Mouse (Mus musculus): ENCODE measurements around the gene Kxd1.

The Kxd1 gene

DNA sequence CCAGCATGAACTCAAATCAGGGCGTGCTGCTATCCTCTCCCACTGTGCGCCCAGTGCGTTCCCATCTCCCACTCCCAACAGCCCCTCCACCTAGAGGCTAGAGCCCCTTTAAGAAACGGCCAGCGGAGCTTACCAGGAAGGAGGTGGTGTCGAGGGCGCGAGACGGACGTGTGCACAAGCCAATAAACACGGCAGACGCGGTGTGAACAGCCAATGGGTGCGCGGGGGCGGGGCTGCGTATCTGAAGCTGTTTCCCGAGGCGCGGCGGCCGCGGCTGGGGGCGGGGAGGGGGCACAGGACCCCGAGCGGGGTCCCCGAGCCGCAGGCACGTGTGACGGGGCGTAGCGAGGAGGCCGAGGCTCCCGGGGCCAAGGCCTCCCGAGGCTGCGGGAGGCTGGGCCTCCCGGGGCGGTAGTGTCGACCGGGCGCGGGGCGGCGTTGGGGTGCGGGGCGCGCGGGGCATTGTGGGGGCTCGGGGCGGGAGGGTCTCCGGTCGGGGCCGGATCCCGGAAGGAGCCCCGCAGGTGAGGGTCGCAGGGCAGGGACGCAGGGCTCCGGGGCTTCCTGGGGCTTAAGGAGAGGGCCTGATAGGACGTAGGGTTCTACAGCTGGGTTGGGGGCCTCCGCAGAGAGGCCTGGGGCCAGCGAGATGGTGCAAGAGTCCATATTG lies at the start of gene Kxd1, which contains the start of gene Fkbp8:
TSS of gene Kxd1 (minus strand) at position 445 of the 670 bp plus-strand sequence.
TSS of gene Fkbp8 (plus strand) at position 213 of the 670 bp plus-strand sequence.
- in situ Hi-C loops (cut with MboI, MseI), result no loop called here

GRCm38 (mm10) chr8:70577207-70577606 lies 49.5 kb upstream of the Kxd1 start:
- in situ Hi-C loops (cut with MboI, MseI), result no loop called here

- in situ Hi-C loops (cut with MboI, MseI), result no loop called here
Measured at GRCm38 (mm10) chr8:70574915-70575314, 47.2 kb upstream of the Kxd1 start.

- in situ Hi-C loops (cut with MboI, MseI), result no loop called here
Measured at GRCm38 (mm10) chr8:70574302-70574701, 46.5 kb upstream of the Kxd1 start.

DNA sequence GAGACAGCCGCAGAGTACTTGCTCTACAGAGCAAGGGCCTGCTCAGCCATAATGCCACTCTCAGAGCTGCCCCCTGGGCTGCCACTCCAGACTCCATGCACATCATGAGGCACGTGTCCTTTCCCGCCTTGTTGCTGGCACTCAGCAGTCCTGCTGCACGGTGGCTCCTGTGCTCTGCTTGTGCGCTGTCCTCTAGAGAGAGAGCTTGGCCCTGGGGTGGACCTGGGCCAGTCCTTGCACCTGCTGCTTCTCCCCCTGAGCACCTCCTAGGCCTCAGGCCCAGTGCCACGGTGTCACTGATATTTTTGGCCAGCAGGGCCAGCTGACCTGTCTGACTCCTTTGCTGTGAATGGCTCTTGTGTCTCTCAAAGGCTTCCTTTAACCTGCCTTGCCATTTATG lies 43.2 kb upstream of the Kxd1 start:
- in situ Hi-C loops (cut with MboI, MseI), result no loop called here

DNA sequence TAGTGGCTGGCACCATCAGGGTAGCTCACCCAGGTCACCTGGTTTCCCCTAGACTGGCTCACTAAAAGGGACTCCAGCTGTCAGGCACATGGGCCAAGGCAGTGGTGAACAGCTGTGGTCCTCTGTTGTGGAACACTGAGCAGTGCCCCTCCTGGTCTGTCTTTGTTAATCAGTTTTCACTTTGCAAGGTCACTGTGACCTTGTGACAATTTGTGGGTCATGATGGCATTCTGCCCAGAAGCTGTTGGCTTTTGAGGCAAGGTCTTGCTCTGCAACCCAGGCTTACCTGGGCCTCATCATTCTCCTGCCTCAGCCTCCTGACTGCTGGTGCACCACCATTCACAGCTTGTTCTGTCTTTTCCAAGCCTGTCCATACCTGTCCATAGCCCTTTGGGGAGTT lies 42.6 kb upstream of the Kxd1 start:
- in situ Hi-C loops (cut with MboI, MseI), result no loop called here

DNA sequence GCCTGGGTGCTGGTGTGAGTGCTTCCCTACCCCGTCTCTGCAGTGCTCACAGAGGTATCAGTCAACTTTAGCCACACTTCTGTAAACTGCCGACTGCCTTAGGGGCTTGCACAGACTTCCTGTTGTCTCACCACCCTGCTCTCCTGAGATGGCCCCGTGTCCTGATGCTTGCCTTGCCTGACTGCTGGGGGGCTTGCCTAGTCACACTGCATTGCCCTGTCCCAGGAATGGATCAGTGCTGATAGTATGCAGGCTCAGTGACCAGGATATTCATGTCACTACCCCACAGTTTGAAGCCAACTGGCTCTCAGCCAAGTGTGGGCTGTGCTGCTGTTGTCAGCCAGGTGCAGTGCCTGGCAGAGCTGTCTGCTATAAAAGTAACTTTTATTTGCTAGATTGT lies 37.8 kb upstream of the Kxd1 start:
- in situ Hi-C loops (cut with MboI, MseI), result no loop called here

DNA sequence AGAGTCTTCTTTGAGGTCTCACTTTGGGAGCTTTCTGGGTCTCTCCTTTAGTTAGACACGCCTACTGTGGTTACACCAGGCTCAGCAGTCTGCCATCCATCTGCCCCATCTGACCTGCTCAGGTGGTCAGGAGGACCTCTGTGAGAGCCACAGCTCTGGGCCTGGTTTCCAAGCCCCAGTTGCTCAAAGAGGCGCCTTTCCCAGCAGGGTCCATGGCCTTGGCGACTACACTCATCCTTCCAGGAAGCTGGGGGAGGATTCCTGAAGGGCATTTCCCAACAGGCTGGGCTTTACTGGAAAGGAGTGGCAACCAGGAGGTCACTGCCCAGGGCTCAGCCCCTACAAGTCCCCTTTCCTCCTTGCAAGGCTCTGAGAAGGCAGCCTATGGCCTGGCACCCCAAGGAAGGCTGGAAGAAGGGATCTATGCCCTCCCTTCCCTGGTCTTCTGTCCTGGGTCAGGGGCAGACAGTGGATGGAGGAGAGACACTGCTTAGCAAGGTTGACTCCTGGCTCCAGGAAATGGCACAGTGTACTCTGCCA lies 37.0 kb upstream of the Kxd1 start:
- in situ Hi-C loops (cut with MboI, MseI), result loop anchor here in 1 of 2 experiments (5.0 kb wide), 1 partner anchor 147 kb away; no protein-coding TSS in a partner anchor

DNA sequence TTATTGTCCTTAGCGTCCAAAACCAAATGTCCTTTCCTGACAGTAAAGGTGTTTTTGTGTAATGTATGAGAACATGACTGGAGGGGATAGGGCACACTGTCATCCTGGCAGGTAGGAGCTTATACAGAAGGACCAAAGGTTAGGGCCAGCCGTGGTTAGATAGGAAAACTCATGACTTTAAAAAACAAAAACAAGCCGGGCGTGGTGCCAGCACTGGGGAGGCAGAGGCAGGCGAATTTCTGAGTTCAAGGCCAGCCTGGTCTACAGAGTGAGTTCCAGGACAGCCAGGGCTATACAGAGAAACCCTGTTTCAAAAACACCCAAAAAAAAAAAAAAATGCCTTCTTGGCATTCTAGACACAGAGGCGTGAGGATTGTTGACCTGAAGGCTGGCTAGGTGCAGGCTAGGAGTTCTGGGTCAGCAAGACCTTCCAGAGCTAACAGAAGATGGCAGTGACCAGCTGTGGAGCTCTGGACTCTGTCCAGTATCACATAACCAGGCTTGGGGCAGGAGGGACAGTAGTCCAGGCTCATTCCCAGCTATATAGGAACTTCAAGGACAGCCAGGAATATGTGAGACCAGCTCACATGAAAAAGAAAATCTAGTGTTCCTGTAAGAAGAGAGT lies 36.1 kb upstream of the Kxd1 start:
- in situ Hi-C loops (cut with MboI, MseI), result loop anchor here in 1 of 2 experiments (5.0 kb wide), 1 partner anchor 147 kb away; no protein-coding TSS in a partner anchor

- in situ Hi-C loops (cut with MboI, MseI), result loop anchor here in 1 of 2 experiments (5.0 kb wide), 1 partner anchor 146 kb away; no protein-coding TSS in a partner anchor
Measured at GRCm38 (mm10) chr8:70562802-70563201, 35.0 kb upstream of the Kxd1 start.

- in situ Hi-C loops (cut with MboI, MseI), result loop anchor here in 1 of 2 experiments (5.0 kb wide), 1 partner anchor 145 kb away; no protein-coding TSS in a partner anchor
Measured at GRCm38 (mm10) chr8:70561809-70562535, 34.2 kb upstream of the Kxd1 start.

GRCm38 (mm10) chr8:70561357-70561756 lies 33.6 kb upstream of the Kxd1 start:
- in situ Hi-C loops (cut with MboI, MseI), result loop anchor here in 1 of 2 experiments (5.0 kb wide), 1 partner anchor 144 kb away; no protein-coding TSS in a partner anchor

GRCm38 (mm10) chr8:70560564-70560963 lies 32.8 kb upstream of the Kxd1 start:
- in situ Hi-C loops (cut with MboI, MseI), result loop anchor here in 1 of 2 experiments (5.0 kb wide), 1 partner anchor 143 kb away; no protein-coding TSS in a partner anchor

- in situ Hi-C loops (cut with MboI, MseI), result loop anchor here in 1 of 2 experiments (5.0 kb wide), 1 partner anchor 143 kb away; no protein-coding TSS in a partner anchor
Measured at GRCm38 (mm10) chr8:70560096-70560495, 32.3 kb upstream of the Kxd1 start.

- in situ Hi-C loops (cut with MboI, MseI), result loop anchor here in 1 of 2 experiments (5.0 kb wide), 1 partner anchor 98 kb away; no protein-coding TSS in a partner anchor
Measured at GRCm38 (mm10) chr8:70558983-70559382, 31.2 kb upstream of the Kxd1 start.

GRCm38 (mm10) chr8:70558334-70558733 lies 30.6 kb upstream of the Kxd1 start:
- in situ Hi-C loops (cut with MboI, MseI), result loop anchor here in 1 of 2 experiments (5.0 kb wide), 1 partner anchor 99 kb away; no protein-coding TSS in a partner anchor

DNA sequence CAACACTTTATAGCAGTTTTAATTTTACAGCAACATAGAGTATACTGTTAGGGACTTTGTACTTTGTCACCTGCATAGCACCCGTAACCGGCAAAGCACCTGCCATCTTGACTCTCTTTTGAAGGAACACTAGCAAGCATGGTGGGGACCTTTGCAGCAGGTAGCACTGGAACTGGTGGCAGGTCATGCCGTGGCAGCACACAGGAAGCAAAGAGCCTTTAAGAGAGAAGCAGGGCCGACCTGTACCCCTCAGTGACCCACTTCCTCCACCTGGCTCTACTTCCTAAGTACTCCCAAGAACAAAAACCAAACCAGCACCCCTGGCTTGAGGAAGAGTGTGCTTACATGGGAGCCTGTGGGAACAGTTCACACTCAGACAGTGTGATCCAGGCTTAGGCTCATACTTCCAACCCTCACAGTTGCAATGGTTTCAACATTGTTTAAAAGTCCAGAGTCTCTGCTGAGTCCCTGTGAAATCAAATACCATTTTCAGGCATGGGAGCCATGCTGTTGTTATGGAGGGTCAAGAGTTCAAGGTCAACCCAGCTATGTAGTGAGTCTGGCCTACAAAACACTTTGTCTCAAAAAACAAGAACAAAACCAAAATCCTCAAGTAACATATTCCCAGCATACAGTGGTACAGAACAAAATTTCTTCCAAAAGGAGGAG lies 27.5 kb upstream of the Kxd1 start:
- in situ Hi-C loops (cut with MboI, MseI), result loop anchor here in 1 of 2 experiments (5.0 kb wide), 1 partner anchor 102 kb away; no protein-coding TSS in a partner anchor

DNA sequence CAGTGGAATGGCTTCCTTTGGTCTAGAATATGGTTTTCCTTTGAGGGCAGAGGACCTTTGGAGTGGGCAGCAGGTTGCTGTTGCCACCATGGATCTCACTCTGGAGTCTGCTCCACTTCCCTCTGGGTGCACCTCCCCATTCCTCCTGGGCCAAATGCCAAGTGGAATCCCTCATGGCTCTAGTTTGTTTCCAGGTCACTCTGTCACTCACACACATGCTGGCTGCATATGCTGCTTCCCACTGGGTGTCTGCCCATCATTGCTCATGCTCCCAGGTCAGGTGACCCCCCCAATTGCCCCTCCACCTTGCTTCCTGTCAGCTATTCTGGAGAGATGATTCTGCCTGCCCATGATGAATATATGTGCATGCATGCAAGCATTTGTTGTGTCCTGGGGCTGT lies 26.0 kb upstream of the Kxd1 start:
- in situ Hi-C loops (cut with MboI, MseI), result loop anchor here in 1 of 2 experiments (5.0 kb wide), 1 partner anchor 34 kb away; no protein-coding TSS in a partner anchor

- in situ Hi-C loops (cut with MboI, MseI), result loop anchor here in 1 of 2 experiments (5.0 kb wide), 1 partner anchor 34 kb away; no protein-coding TSS in a partner anchor
Measured at GRCm38 (mm10) chr8:70552836-70553235, 25.1 kb upstream of the Kxd1 start.

DNA sequence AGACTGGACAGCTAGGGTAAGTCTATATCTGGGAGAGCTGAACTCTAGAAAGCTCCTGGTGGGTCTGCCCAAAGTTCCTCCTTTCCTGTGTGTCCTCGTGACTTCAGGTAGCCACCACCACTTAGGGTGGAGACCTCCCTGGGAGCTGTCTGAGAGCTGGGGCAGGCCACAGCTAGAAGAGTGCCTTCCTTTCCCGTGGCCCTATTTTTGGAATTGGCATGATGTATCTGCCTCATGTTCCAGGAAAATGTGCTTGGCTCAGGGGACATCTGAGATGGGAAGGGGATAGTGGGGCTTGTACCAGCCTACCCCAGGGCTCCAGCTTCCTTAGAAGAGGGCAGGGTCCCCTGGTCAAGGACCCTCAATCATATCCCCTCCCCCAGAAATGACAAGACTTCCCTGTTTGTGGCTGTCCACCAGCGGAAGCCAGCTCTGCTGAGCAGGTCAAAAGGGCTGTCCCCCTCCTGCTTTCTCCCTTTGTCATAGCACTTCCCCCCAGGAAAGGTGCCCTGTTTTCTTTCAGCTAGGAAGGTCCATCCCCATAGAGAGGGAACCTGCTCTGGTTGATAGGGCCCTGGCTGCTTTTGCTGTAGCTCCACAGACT lies 23.9 kb upstream of the Kxd1 start:
- in situ Hi-C loops (cut with MboI, MseI), result loop anchor here in 1 of 2 experiments (5.0 kb wide), 1 partner anchor 36 kb away; no protein-coding TSS in a partner anchor
